Mouse (Mus musculus) liver, embryonic 12.5 days (tissue): Measurements from ENCODE around the gene Creb3l1. TPM values are rescaled to one million over a fixed set of nuclear protein-coding genes. Genes with fewer than 3 reads are reported as not detected.
A peak's percentile ranks its signal among the peaks of the same experiment; 100 is the strongest.

Source experiments
- ATAC-seq: fragments of 200-750 bp; cut with Nextera tagmentation; 2 replicates; pipeline ENCODE4 v1.8.0; 2017; ENCODE audit warnings: moderate number of reproducible peaks, mild to moderate bottlenecking, moderate library complexity
- H3K27ac ChIP-seq: fragments of 300-500 bp; sonication (generic); 2 replicates; pipeline ENCODE4 v1.5.1; 2016; ENCODE audit warnings: mild to moderate bottlenecking
- H3K27me3 ChIP-seq: fragments of 300-500 bp; sonication (generic); replicated peaks from 2 replicates; pipeline ENCODE4 v1.6.1; 2016; ENCODE audit warnings: mild to moderate bottlenecking, moderate library complexity
- H3K36me3 ChIP-seq: fragments of 300-500 bp; sonication (generic); 2 replicates; pipeline ENCODE4 v1.6.1; 2016; ENCODE audit warnings: mild to moderate bottlenecking, moderate library complexity
- H3K4me1 ChIP-seq: fragments of 300-500 bp; sonication (generic); 2 replicates; pipeline ENCODE4 v1.6.1; 2016
- H3K4me2 ChIP-seq: fragments of 300-500 bp; sonication (generic); 2 replicates; pipeline ENCODE4 v1.6.1; 2016; ENCODE audit warnings: mild to moderate bottlenecking, moderate library complexity
- H3K4me3 ChIP-seq: fragments of 300-500 bp; sonication (generic); 2 replicates; pipeline ENCODE4 v1.5.1; 2016; ENCODE audit warnings: mild to moderate bottlenecking, moderate library complexity
- H3K9ac ChIP-seq: fragments of 300-500 bp; sonication (generic); 2 replicates; pipeline ENCODE4 v1.6.1; 2016; ENCODE audit warnings: mild to moderate bottlenecking, moderate library complexity
- H3K9me3 ChIP-seq: fragments of 300-500 bp; sonication (generic); replicated peaks from 2 replicates; pipeline ENCODE4 v1.6.1; 2016; ENCODE audit warnings: mild to moderate bottlenecking, moderate library complexity
- WGBS: fragments of 180-500 bp; shearing (Covaris S2); methylation state at CpG from one replicate; pipeline ENCODE4 v1.1.7; 2016; ENCODE audit not compliant: insufficient replicate concordance; 5-methylcytosine and 5-hydroxymethylcytosine counted together
- polyA plus RNA-seq: library from polyadenylated mRNA; unstranded; fragments of >200 nt; fragmentation: Nextera tagmentation; extraction: Ambion mirVana; gene quantifications from 2 replicates; pipeline ENCODE4 v1.2.1, GENCODE M21; 2016

The Creb3l1 gene
- polyA plus RNA-seq, 1 experiment from 2014 or later: 1.9 TPM

GRCm38 (mm10) chr2:91987542-91987941 lies 36.8 kb downstream of the Creb3l1 start:
- H3K27ac ChIP-seq: no peak overlapping the region
- 0% methylated on average over 3 of the region's 3 CpGs for WGBS
- no peak for ATAC-seq

DNA sequence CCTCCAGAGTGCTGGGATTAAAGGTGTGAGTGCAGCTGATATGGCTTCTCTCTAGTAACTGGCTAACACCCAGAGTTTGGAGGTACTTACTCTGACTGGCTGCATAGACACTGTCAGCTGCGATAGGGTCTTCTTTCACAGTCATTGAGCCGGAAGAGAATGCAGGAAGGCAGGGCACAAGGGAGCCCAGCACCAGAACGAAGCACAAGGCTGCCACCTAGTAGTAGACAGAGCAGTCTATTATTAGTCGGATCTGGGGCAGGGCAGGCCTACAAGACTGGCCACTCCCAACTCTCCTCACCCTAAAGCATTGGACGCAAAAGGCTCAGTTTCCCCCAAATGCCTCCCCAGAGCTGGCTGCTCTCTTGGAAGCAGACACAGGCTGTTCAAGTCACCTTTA lies 38.2 kb downstream of the Creb3l1 start:
- no peaks in the 10 kb centered on the region for H3K9me3 ChIP-seq
- H3K9ac ChIP-seq: no peak overlapping the region
- peaks cover 30% of the 10 kb centered on the region for H3K4me1 ChIP-seq
- no peaks in the 10 kb centered on the region; the same call in 1 of the 2 replicates for H3K36me3 ChIP-seq
- no peak overlapping the region for H3K4me2 ChIP-seq
- no peak overlapping the region for H3K4me3 ChIP-seq
- no peak overlapping the region for H3K27ac ChIP-seq
- 6% methylated on average over 5 of the region's 5 CpGs for WGBS
- peak; percentile 58 for ATAC-seq
- peaks cover 13% of the 10 kb centered on the region; the same call in 1 of the 2 replicates for H3K27me3 ChIP-seq

More at GRCm38 (mm10) chr2:91987542-91987941, 36.8 kb downstream of the Creb3l1 start:
- Histone ChIP-seq H3K9me3 (no peaks in the 10 kb centered on the region), H3K36me3 (no peaks in the 10 kb centered on the region; the same call in 1 of the 2 replicates), H3K27me3 (peaks cover 5% of the 10 kb centered on the region; the same call in 1 of the 2 replicates), H3K4me3 (no peak overlapping the region), H3K4me1 (peaks cover 30% of the 10 kb centered on the region), H3K9ac (no peak overlapping the region), H3K4me2 (no peak overlapping the region)

- 37% methylated on average over 9 of the region's 9 CpGs for WGBS
- peak overlapping the region; percentile 64; the same call in 1 of the 2 replicates for H3K27ac ChIP-seq
- no peak for ATAC-seq
- H3K4me1 ChIP-seq: peaks cover 30% of the 10 kb centered on the region
- peak overlapping the region; percentile 65 for H3K4me2 ChIP-seq
- H3K27me3 ChIP-seq: peaks cover 23% of the 10 kb centered on the region
- no peaks in the 10 kb centered on the region for H3K9me3 ChIP-seq
- 0 out of 2 replicates have a peak overlapping the region, but pooled peaks have one; percentile 26 for H3K4me3 ChIP-seq
- H3K36me3 ChIP-seq: no peaks in the 10 kb centered on the region
- no peak overlapping the region for H3K9ac ChIP-seq
Observed at GRCm38 (mm10) chr2:91984906-91985525, 39.3 kb downstream of the Creb3l1 start.

- H3K9me3 ChIP-seq: no peaks in the 10 kb centered on the region
- peak overlapping the region; percentile 26 for H3K4me3 ChIP-seq
- peak overlapping the region; percentile 56; the same call in 1 of the 2 replicates for H3K9ac ChIP-seq
- ATAC-seq: peak; percentile 88
- 5% methylated on average over 6 of the region's 13 CpGs for WGBS
- H3K27ac ChIP-seq: peak overlapping the region; percentile 64
- peak overlapping the region; percentile 65 for H3K4me2 ChIP-seq
- H3K27me3 ChIP-seq: peaks cover 29% of the 10 kb centered on the region
- no peaks in the 10 kb centered on the region for H3K36me3 ChIP-seq
- H3K4me1 ChIP-seq: peaks cover 30% of the 10 kb centered on the region
Observed at GRCm38 (mm10) chr2:91984439-91984838, 39.9 kb downstream of the Creb3l1 start.

DNA sequence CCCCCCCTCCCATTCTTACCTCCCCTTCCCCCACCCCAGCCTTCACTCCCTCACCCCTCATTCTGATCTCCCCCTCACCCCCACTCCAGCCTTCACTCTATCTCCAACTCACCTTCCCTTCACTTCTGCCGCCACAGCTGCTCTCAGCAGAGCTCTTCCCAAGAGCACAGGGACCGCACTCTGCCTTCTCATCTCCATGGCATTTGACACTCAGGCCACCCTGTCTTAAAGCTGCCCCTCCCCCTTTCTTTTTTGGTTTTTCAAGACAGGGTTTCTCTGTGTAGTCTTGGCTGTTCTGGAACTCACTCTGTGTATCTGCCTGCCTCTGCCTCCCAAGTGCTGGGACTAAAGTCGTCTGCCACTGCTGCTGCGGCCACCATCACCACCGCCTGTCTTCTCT lies 43.5 kb downstream of the Creb3l1 start:
- 38% methylated on average over 5 of the region's 5 CpGs for WGBS
- ATAC-seq: no peak
- H3K36me3 ChIP-seq: no peaks in the 10 kb centered on the region

GRCm38 (mm10) chr2:91980245-91980644 lies 44.1 kb downstream of the Creb3l1 start:
- Histone ChIP-seq H3K4me3 (no peak overlapping the region), H3K27me3 (peaks cover 71% of the 10 kb centered on the region), H3K4me1 (peaks cover 46% of the 10 kb centered on the region), H3K9me3 (no peaks in the 10 kb centered on the region), H3K4me2 (no peak overlapping the region), H3K36me3 (no peaks in the 10 kb centered on the region), H3K27ac (no peak overlapping the region), H3K9ac (no peak overlapping the region)
- WGBS: 27% methylated on average over 4 of the region's 4 CpGs
- ATAC-seq: no peak

More for the DNA sequence above, 43.5 kb downstream of the Creb3l1 start:
- Histone ChIP-seq H3K9ac (no peak overlapping the region), H3K4me1 (peaks cover 46% of the 10 kb centered on the region), H3K27ac (no peak overlapping the region), H3K9me3 (no peaks in the 10 kb centered on the region), H3K27me3 (peaks cover 65% of the 10 kb centered on the region), H3K4me2 (no peak overlapping the region), H3K4me3 (no peak overlapping the region)

GRCm38 (mm10) chr2:91978547-91978946 lies 45.8 kb downstream of the Creb3l1 start:
- no peak for ATAC-seq
- 25% methylated on average over 2 of the region's 2 CpGs for WGBS
- peaks cover 88% of the 10 kb centered on the region for H3K27me3 ChIP-seq
- H3K36me3 ChIP-seq: no peaks in the 10 kb centered on the region
- no peak overlapping the region for H3K4me2 ChIP-seq
- H3K4me3 ChIP-seq: no peak overlapping the region
- H3K27ac ChIP-seq: no peak overlapping the region
- H3K9ac ChIP-seq: no peak overlapping the region
- H3K9me3 ChIP-seq: no peaks in the 10 kb centered on the region
- H3K4me1 ChIP-seq: peaks cover 33% of the 10 kb centered on the region

DNA sequence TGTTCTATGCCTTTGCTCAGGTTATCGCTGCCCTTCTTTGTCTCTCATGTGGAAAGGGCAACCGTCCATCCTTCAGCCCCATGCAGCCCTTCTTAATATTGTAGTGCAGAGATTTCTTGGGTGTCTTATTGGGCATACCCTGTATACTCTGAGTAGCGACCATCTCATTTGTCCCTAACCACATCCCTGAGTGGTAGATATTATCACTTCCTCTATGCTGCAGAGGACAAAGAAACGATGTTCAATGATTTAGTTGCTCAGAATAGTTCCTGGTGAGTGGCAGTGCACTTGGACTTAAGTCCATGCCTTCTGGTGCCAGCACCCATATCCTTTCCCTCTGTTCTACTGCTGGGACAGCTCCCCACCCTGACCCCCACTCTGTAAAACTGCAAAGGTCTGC lies 46.3 kb downstream of the Creb3l1 start:
- ATAC-seq: no peak
- Histone ChIP-seq H3K4me3 (no peak overlapping the region), H3K9ac (no peak overlapping the region), H3K27me3 (peaks cover 91% of the 10 kb centered on the region), H3K27ac (no peak overlapping the region), H3K4me2 (no peak overlapping the region), H3K9me3 (no peaks in the 10 kb centered on the region), H3K4me1 (peaks cover 33% of the 10 kb centered on the region), H3K36me3 (no peaks in the 10 kb centered on the region)
- WGBS: 35% methylated on average over 4 of the region's 4 CpGs

DNA sequence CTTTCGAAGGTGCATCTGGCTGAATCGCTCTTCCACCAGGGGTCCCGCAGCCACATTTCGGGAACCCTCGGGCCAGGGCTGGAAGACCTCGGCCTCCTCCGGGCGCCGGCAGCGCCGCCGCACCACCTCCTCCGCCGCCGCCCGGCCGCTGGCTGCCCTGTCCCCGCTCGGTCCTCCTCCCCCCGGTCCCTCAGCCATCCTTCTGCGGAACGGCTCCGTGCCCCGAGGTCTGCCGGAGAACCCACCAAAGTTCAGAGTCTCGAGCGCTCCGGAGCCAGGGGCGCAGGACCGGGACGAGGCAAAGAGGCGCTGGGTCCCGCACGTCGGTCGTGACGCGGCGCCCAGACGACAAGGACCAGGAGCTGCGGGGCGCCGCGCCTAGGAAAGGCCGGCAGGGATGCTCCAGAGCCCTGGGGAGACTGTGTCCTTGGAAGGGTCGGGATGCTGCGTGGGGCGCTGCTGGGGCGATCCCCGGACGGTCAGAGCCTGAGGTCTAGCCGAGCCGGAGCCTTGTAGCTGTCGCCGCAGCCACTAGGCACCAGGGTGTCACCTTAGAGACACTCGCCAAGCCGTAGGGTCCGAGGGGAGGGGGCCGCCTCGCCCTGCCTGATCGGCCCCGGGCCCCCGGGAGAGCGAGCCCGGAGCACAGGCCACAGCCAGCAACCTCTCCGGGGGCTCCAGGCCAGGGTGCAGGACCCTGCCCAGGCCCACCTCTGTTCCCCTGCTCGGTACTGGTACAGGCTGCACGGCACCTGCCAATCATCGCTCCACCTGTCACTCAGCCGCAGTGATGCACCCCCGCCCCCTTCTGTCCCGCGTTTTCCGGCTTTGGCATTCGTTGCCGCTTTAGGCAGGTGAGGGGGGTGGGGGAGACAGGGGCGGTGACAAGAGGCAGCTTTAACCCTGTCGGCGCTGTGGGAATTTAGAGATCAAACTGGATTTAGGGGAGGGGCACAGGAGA lies 48.4 kb downstream of the Creb3l1 start, which contains the start of gene Dgkz:
Gene Dgkz, minus strand, starts transcription at position 284 of the 961 bp plus-strand sequence.
- WGBS: 4% methylated on average over 79 of the region's 79 CpGs
- Histone ChIP-seq H3K4me1 (peaks cover 43% of the 10 kb centered on the region), H3K36me3 (no peaks in the 10 kb centered on the region), H3K4me2 (peak within 1 kb of the TSS; percentile 61), H3K27me3 (peaks cover 100% of the 10 kb centered on the region), H3K9ac (no peak within 1 kb of the TSS; the same call in 1 of the 2 replicates), H3K27ac (no peak within 1 kb of the TSS), H3K4me3 (peak within 1 kb of the TSS; percentile 41), H3K9me3 (no peaks in the 10 kb centered on the region)
- peak; percentile 28 for ATAC-seq

DNA sequence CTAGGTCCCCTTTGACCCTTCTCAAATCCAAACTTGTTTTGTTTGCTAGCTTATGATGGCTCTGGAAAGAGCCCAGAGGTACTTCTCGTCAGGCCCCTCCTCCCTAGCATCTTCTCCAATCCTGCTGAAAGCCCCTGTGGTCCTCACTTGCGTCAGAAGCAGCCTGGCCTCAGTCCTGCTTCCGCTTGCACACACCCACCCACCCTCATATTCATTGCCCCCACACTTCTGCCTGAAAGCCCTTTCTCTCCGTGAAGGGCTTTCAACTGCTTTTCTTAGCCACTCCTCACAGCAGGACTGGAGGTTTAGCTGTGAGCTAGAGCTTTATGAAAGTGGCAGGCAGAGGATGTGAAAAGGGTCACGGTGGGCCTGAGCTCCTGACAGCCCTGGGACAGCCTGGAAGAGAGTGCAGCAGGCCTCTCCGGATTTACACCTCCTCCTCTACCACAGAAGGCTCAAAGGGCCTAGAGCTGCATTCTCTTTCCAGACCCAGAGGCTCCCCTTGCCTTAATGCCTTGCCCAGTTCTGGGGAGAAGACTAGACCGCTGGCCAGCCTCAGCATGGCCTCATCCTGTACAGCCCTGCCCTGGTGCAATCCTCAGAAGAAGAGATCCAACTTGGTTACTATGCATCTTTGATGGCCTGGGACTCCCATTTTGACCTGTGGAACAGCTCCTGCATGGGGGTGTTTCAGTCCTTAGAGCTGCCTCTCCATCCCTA lies 50.7 kb downstream of the Creb3l1 start:
- no peak overlapping the region for H3K4me3 ChIP-seq
- no peak for ATAC-seq
- H3K4me2 ChIP-seq: no peak overlapping the region
- no peak overlapping the region for H3K27ac ChIP-seq
- no peaks in the 10 kb centered on the region for H3K36me3 ChIP-seq
- H3K9ac ChIP-seq: no peak overlapping the region
- peaks cover 34% of the 10 kb centered on the region for H3K4me1 ChIP-seq
- 47% methylated on average over 7 of the region's 7 CpGs for WGBS
- H3K27me3 ChIP-seq: peaks cover 100% of the 10 kb centered on the region
- H3K9me3 ChIP-seq: no peaks in the 10 kb centered on the region

GRCm38 (mm10) chr2:91972121-91972566 lies 52.2 kb downstream of the Creb3l1 start:
- peak overlapping the region; percentile 52; the same call in 1 of the 2 replicates for H3K27ac ChIP-seq
- H3K4me2 ChIP-seq: peak overlapping the region; percentile 27; the same call in 1 of the 2 replicates
- H3K27me3 ChIP-seq: peaks cover 94% of the 10 kb centered on the region
- 0 out of 2 replicates have a peak, but pooled peaks have one; percentile 14 for ATAC-seq
- H3K9me3 ChIP-seq: no peaks in the 10 kb centered on the region
- H3K36me3 ChIP-seq: no peaks in the 10 kb centered on the region
- H3K4me3 ChIP-seq: no peak overlapping the region
- peaks cover 28% of the 10 kb centered on the region for H3K4me1 ChIP-seq
- H3K9ac ChIP-seq: no peak overlapping the region
- WGBS: 18% methylated on average over 13 of the region's 13 CpGs
